Mouse (Mus musculus): ENCODE data around the gene Hmgb1. TPM values are rescaled to one million over a fixed set of nuclear protein-coding genes. Genes with fewer than 3 reads are reported as not detected.

Hmgb1 gene
- total RNA-seq, 2 experiments from 2014 or later, result 125 to 128 TPM

- intact Hi-C loops (cut with DNase I), result no loop called here
- TF ChIP-seq CTCF (IDR thresholded peaks at IDR 0.05), result no peak
- no peak for DNase-seq (ENCODE audit: extremely low spot score in 1 of 2, low spot score in 2 of 2)
- Histone ChIP-seq H3K4me3 (no peak overlapping the region), H3K27ac (no peak overlapping the region)
These were observed 163.2 kb downstream of the Hmgb1 start for GRCm38 (mm10) chr5:149021120-149021519.

GRCm38 (mm10) chr5:149020681-149021062 lies 163.6 kb downstream of the Hmgb1 start:
- intact Hi-C loops (cut with DNase I), result no loop called here
- TF ChIP-seq CTCF (IDR thresholded peaks at IDR 0.05), result no peak
- DNase-seq (ENCODE audit: extremely low spot score in 1 of 2, low spot score in 2 of 2), result no peak
- no peak overlapping the region; the same call in 1 of the 2 replicates for H3K27ac ChIP-seq
- H3K4me3 ChIP-seq, result no peak overlapping the region

GRCm38 (mm10) chr5:149020059-149020680 lies 164.1 kb downstream of the Hmgb1 start:
- no peak overlapping the region for H3K4me3 ChIP-seq
- intact Hi-C loops (cut with DNase I), result no loop called here
- no peak for DNase-seq (ENCODE audit: extremely low spot score in 1 of 2, low spot score in 2 of 2)
- H3K27ac ChIP-seq, result no peak overlapping the region; the same call in 1 of the 2 replicates
- TF ChIP-seq CTCF (IDR thresholded peaks at IDR 0.05), result no peak; the same call in 1 of the 2 replicates

- no peak for DNase-seq (ENCODE audit: extremely low spot score in 1 of 2, low spot score in 2 of 2)
- no peak overlapping the region for H3K4me3 ChIP-seq
- no peak overlapping the region for H3K27ac ChIP-seq
- intact Hi-C loops (cut with DNase I), result no loop called here
- TF ChIP-seq CTCF (IDR thresholded peaks at IDR 0.05), result no peak
These were observed 166.4 kb downstream of the Hmgb1 start for GRCm38 (mm10) chr5:149017666-149018415.

GRCm38 (mm10) chr5:149017181-149017580 lies 167.1 kb downstream of the Hmgb1 start:
- DNase-seq (ENCODE audit: extremely low spot score in 1 of 2, low spot score in 2 of 2), result no peak
- H3K4me3 ChIP-seq, result no peak overlapping the region
- H3K27ac ChIP-seq, result no peak overlapping the region
- TF ChIP-seq CTCF (IDR thresholded peaks at IDR 0.05), result no peak
- intact Hi-C loops (cut with DNase I), result no loop called here

GRCm38 (mm10) chr5:149016261-149016660 lies 168.0 kb downstream of the Hmgb1 start:
- TF ChIP-seq CTCF (IDR thresholded peaks at IDR 0.05), result no peak
- H3K4me3 ChIP-seq, result no peak overlapping the region
- no peak overlapping the region for H3K27ac ChIP-seq
- no peak for DNase-seq (ENCODE audit: extremely low spot score in 1 of 2, low spot score in 2 of 2)
- intact Hi-C loops (cut with DNase I), result no loop called here

GRCm38 (mm10) chr5:149015335-149016201 lies 168.7 kb downstream of the Hmgb1 start:
- intact Hi-C loops (cut with DNase I), result loop anchor here (2.0 kb wide), 1 partner anchor 49 kb away; no protein-coding TSS in a partner anchor
- no peak for TF ChIP-seq CTCF (IDR thresholded peaks at IDR 0.05)
- Histone ChIP-seq H3K27ac (peak overlapping the region; percentile 74), H3K4me3 (peak overlapping the region; percentile 53)
- DNase-seq (ENCODE audit: extremely low spot score in 1 of 2, low spot score in 2 of 2), result no peak

GRCm38 (mm10) chr5:149014600-149015268 lies 169.6 kb downstream of the Hmgb1 start:
- peak overlapping the region; percentile 53 for H3K4me3 ChIP-seq
- intact Hi-C loops (cut with DNase I), result loop anchor here (2.0 kb wide), 1 partner anchor 48 kb away; no protein-coding TSS in a partner anchor
- peak overlapping the region; percentile 74 for H3K27ac ChIP-seq
- DNase-seq (ENCODE audit: extremely low spot score in 1 of 2, low spot score in 2 of 2), result peak in 1 of 2 experiments; percentile 39
- no peak for TF ChIP-seq CTCF (IDR thresholded peaks at IDR 0.05)

GRCm38 (mm10) chr5:149013817-149014508 lies 170.3 kb downstream of the Hmgb1 start:
- Histone ChIP-seq H3K27ac (no peak overlapping the region), H3K4me3 (peak overlapping the region; percentile 53)
- no peak for DNase-seq (ENCODE audit: extremely low spot score in 1 of 2, low spot score in 2 of 2)
- intact Hi-C loops (cut with DNase I), result loop anchor here (2.0 kb wide), 1 partner anchor 47 kb away; no protein-coding TSS in a partner anchor
- no peak for TF ChIP-seq CTCF (IDR thresholded peaks at IDR 0.05)

GRCm38 (mm10) chr5:149009111-149009510 lies 175.2 kb downstream of the Hmgb1 start:
- H3K4me3 ChIP-seq, result no peak overlapping the region
- no peak for DNase-seq (ENCODE audit: extremely low spot score in 1 of 2, low spot score in 2 of 2)
- no peak overlapping the region for H3K27ac ChIP-seq
- no peak for TF ChIP-seq CTCF (IDR thresholded peaks at IDR 0.05)
- intact Hi-C loops (cut with DNase I), result no loop called here

- H3K27ac ChIP-seq, result peak overlapping the region; percentile 87
- intact Hi-C loops (cut with DNase I), result loop anchor here (2.0 kb wide), 1 partner anchor 44 kb away; no protein-coding TSS in a partner anchor
These were observed 177.0 kb downstream of the Hmgb1 start for GRCm38 (mm10) chr5:149007295-149007646.

More at GRCm38 (mm10) chr5:149007295-149007646, 177.0 kb downstream of the Hmgb1 start:
- DNase-seq (ENCODE audit: extremely low spot score in 1 of 2, low spot score in 2 of 2), result no peak
- peak overlapping the region; percentile 40 for H3K4me3 ChIP-seq
- no peak for TF ChIP-seq CTCF (IDR thresholded peaks at IDR 0.05)

All from left cerebral cortex, adult 2 months (tissue).